Mouse (Mus musculus): ENCODE measurements at regions not wholly inside any gene's neighbourhood (a gene's known extent, or its start where the extent isn't known, plus 50 kb on each side); places are given as distances from the start of the nearest gene placed in this dataset.

GRCm38 (mm10) chr17:45893698-45894097 lies 138.5 kb downstream of the Vegfa start:
- TF ChIP-seq CTCF (IDR thresholded peaks at IDR 0.05; ENCODE audit: extremely low read depth, insufficient read depth, low read length): no peak
- TF ChIP-seq POLR2A (IDR thresholded peaks at IDR 0.05; ENCODE audit: extremely low read depth, insufficient read depth, low read length): no peak
